Comparison of ENCODE assay signal across 9 mouse cellular contexts in genomic region chr7:120865100-120865499, GRCm38 (mm10). TPM values are rescaled to one million over a fixed set of nuclear protein-coding genes. Genes with fewer than 3 reads are reported as not detected.
DNase-seq lines count a peak whose midpoint lies in the region; ATAC-seq and TF ChIP-seq lines count a peak whose summit lies in the region.
"Had no signal": no experiment of that assay in that cellular context is flagged by ENCODE, and none has a peak within 500 bp of the region (broad histone marks: within the 10 kb centered on the region; RNA-seq: fewer than 3 reads in every experiment).

No protein-coding gene starts in this region.

- H3K9me3 ChIP-seq in embryonic facial prominence, embryonic 12.5 days: no peaks in the 10 kb centered on the region
- H3K9me3 ChIP-seq in heart, postnatal 0 days (replicated peaks; ENCODE audit: control insufficient read depth, low read length): no peaks in the 10 kb centered on the region
- H3K9me3 ChIP-seq in limb, embryonic 10.5 days (replicated peaks): no peaks in the 10 kb centered on the region

- H3K36me3 ChIP-seq in embryonic facial prominence, embryonic 12.5 days: no peaks in the 10 kb centered on the region
- H3K36me3 ChIP-seq in heart, postnatal 0 days (replicated peaks; ENCODE audit: control insufficient read depth, insufficient read depth, low read length): no peaks in the 10 kb centered on the region
- H3K36me3 ChIP-seq in limb, embryonic 10.5 days: no peaks in the 10 kb centered on the region
- no peaks in the 10 kb centered on the region for H3K36me3 ChIP-seq in splenic B cell, adult 2 months (ENCODE audit: control insufficient read depth, insufficient read depth, low read length, poor library complexity, severe bottlenecking)

- H3K27me3 ChIP-seq in embryonic facial prominence, embryonic 12.5 days: no peaks in the 10 kb centered on the region
- H3K27me3 ChIP-seq in heart, postnatal 0 days (ENCODE audit: control insufficient read depth, insufficient read depth, low read length): no peaks in the 10 kb centered on the region
- no peaks in the 10 kb centered on the region for H3K27me3 ChIP-seq in limb, embryonic 10.5 days (ENCODE audit: low read depth, poor library complexity, severe bottlenecking)
- H3K27me3 ChIP-seq in splenic B cell, adult 2 months (ENCODE audit: control insufficient read depth, insufficient read depth, low read length, poor library complexity, severe bottlenecking): no peaks in the 10 kb centered on the region

- H3K4me2 ChIP-seq in embryonic facial prominence, embryonic 12.5 days (replicated peaks): peak overlapping the region; percentile 25; the same call in 1 of the 2 replicates
- peak overlapping the region; percentile 38 for H3K4me2 ChIP-seq in heart, postnatal 0 days (ENCODE audit: low read depth, low read length)

- peak; percentile 42 for DNase-seq in adrenal gland, postnatal 10 days
- no peak for DNase-seq in adrenal gland, postnatal 4 days (ENCODE audit: low spot score in 2 of 2)
- DNase-seq in heart, postnatal 0 days (ENCODE audit: low spot score): peak; percentile 71
- peak; percentile 72 for DNase-seq in limb, embryonic 10.5 days (ENCODE audit: low spot score)
- DNase-seq in mesoderm, embryonic 11.5 days (ENCODE audit: low read depth, low spot score): peak; percentile 91
- DNase-seq in splenic B cell, adult 2 months (ENCODE audit: low read depth, low spot score): peak; percentile 81
- DNase-seq in cerebellum, postnatal 4 days (ENCODE audit: low spot score in 2 of 2): no peak

- H3K9ac ChIP-seq in embryonic facial prominence, embryonic 12.5 days: no peak overlapping the region
- no peak overlapping the region for H3K9ac ChIP-seq in heart, postnatal 0 days (replicated peaks; ENCODE audit: low read depth, low read length)

- TF ChIP-seq CTCF in heart, postnatal 0 days (IDR thresholded peaks at IDR 0.05; ENCODE audit: low read depth): no peak

- WGBS in embryonic facial prominence, embryonic 12.5 days: 5% methylated on average over 7 of the region's 7 CpGs
- 6% methylated on average over 7 of the region's 7 CpGs for WGBS in heart, postnatal 0 days
- WGBS in limb, embryonic 10.5 days: 13% methylated on average over 7 of the region's 7 CpGs

- 0 out of 2 replicates have a peak overlapping the region, but pooled peaks have one; percentile 47 for H3K27ac ChIP-seq in embryonic facial prominence, embryonic 12.5 days
- peak overlapping the region; percentile 89 for H3K27ac ChIP-seq in heart, postnatal 0 days (ENCODE audit: low read depth)
- H3K27ac ChIP-seq in limb, embryonic 10.5 days: peak overlapping the region; percentile 46; the same call in 1 of the 2 replicates

- peaks cover 71% of the 10 kb centered on the region for H3K4me1 ChIP-seq in embryonic facial prominence, embryonic 12.5 days
- peaks cover 66% of the 10 kb centered on the region for H3K4me1 ChIP-seq in heart, postnatal 0 days (ENCODE audit: control insufficient read depth, insufficient read depth)
- peaks cover 78% of the 10 kb centered on the region for H3K4me1 ChIP-seq in limb, embryonic 10.5 days

- no peak overlapping the region for H3K4me3 ChIP-seq in embryonic facial prominence, embryonic 12.5 days
- no peak overlapping the region for H3K4me3 ChIP-seq in heart, postnatal 0 days (ENCODE audit: low read depth, low read length)
- H3K4me3 ChIP-seq in limb, embryonic 10.5 days: no peak overlapping the region

- peak; percentile 78; the same call in 1 of the 2 replicates for ATAC-seq in embryonic facial prominence, embryonic 12.5 days (ENCODE audit: insufficient number of reproducible peaks, insufficient read depth, low FRiP score, low TSS enrichment)
- ATAC-seq in heart, postnatal 0 days (ENCODE audit: insufficient read depth, low read depth): peak; percentile 80

- TF ChIP-seq EP300 in heart, postnatal 0 days (IDR thresholded peaks at IDR 0.05; ENCODE audit: low read depth): peak; percentile 59; the same call in 1 of the 2 replicates

RNA-seq across cellular contexts. Expression of gene Eef2k, which starts 22.5 kb away (rescaled TPM):
- 10 to 100 TPM; 24.4 to 33.4 TPM for total RNA-seq in adrenal gland, postnatal 10 days (2021)
- 10 to 100 TPM; 53.3 to 54.2 TPM for total RNA-seq in adrenal gland, postnatal 4 days (2021)
- 38.7 and 39.4 TPM in 2 replicates for polyA plus RNA-seq in embryonic facial prominence, embryonic 12.5 days (2016; fragmentation: Nextera tagmentation; extraction: Ambion mirVana)
- 31.9 and 48.2 TPM in 2 replicates for total RNA-seq in heart, postnatal 0 days (2014; rRNA removed; ENCODE audit: low replicate concordance)
- 22.7 and 23.6 TPM in 2 replicates for polyA plus RNA-seq in heart, postnatal 0 days (2015; fragmentation: Nextera tagmentation; extraction: Ambion mirVana)
- 21.3 and 23.5 TPM in 2 replicates for polyA plus RNA-seq in limb, embryonic 10.5 days (2016; fragmentation: Nextera tagmentation; extraction: Ambion mirVana)

RNA-seq across cellular contexts. Expression of gene Polr3e, which starts 52.4 kb away (rescaled TPM):
- 10 to 100 TPM; 22.5 to 23.8 TPM for total RNA-seq in adrenal gland, postnatal 10 days (2021)
- total RNA-seq in adrenal gland, postnatal 4 days (2021): 10 to 100 TPM; 31.1 to 32.2 TPM
- 41.2 and 42.7 TPM in 2 replicates for polyA plus RNA-seq in embryonic facial prominence, embryonic 12.5 days (2016; fragmentation: Nextera tagmentation; extraction: Ambion mirVana)
- total RNA-seq in heart, postnatal 0 days (2014; rRNA removed; ENCODE audit: low replicate concordance): 14.5 and 20.6 TPM in 2 replicates
- polyA plus RNA-seq in heart, postnatal 0 days (2015; fragmentation: Nextera tagmentation; extraction: Ambion mirVana): 11.5 and 12.2 TPM in 2 replicates
- polyA plus RNA-seq in limb, embryonic 10.5 days (2016; fragmentation: Nextera tagmentation; extraction: Ambion mirVana): 46.1 and 50.7 TPM in 2 replicates

RNA-seq across cellular contexts. Expression of gene Gm5737, which starts 52.9 kb away (rescaled TPM):
- under 1 TPM; 0.33 to 0.39 TPM for total RNA-seq in adrenal gland, postnatal 10 days (2021)
- not detected for total RNA-seq in adrenal gland, postnatal 4 days (2021)
- not detected in 2 replicates for polyA plus RNA-seq in embryonic facial prominence, embryonic 12.5 days (2016; fragmentation: Nextera tagmentation; extraction: Ambion mirVana)
- total RNA-seq in heart, postnatal 0 days (2014; rRNA removed; ENCODE audit: low replicate concordance): not detected in 2 replicates
- not detected in 2 replicates for polyA plus RNA-seq in heart, postnatal 0 days (2015; fragmentation: Nextera tagmentation; extraction: Ambion mirVana)
- polyA plus RNA-seq in limb, embryonic 10.5 days (2016; fragmentation: Nextera tagmentation; extraction: Ambion mirVana): not detected in 2 replicates
- total RNA-seq: liver, adult 2 months had no signal
- polyA plus RNA-seq: liver, adult 2 months had no signal

Comparison
In these comparisons a context has a peak if more than half of its experiments do, and no peak if none do; other contexts are left out.
1. DNase-seq: peak in adrenal gland, postnatal 10 days (single experiment), heart, postnatal 0 days (single experiment), limb, embryonic 10.5 days (single experiment), mesoderm, embryonic 11.5 days (single experiment) and splenic B cell, adult 2 months (single experiment); none in adrenal gland, postnatal 4 days (0 of 2) and cerebellum, postnatal 4 days (0 of 2).
2. Peak in every context shown above with its lines, with median percentiles within 50 percentile points of each other: H3K27ac ChIP-seq.